In genomic region chr5:125251885-125252615, GRCm38 (mm10) we compare ENCODE assay signal across 9 mouse cellular contexts.
DNase-seq lines count a peak whose midpoint lies in the region; ATAC-seq and TF ChIP-seq lines count a peak whose summit lies in the region.
"Had no signal": no experiment of that assay in that cellular context is flagged by ENCODE, and none has a peak within 500 bp of the region (broad histone marks: within the 10 kb centered on the region; RNA-seq: fewer than 3 reads in every experiment).

No protein-coding gene starts in this region.

- peak overlapping the region; percentile 20; the same call in 1 of the 2 replicates for H3K27ac ChIP-seq in hindbrain, embryonic 10.5 days
- no peak overlapping the region for H3K27ac ChIP-seq in hindbrain, embryonic 11.5 days (ENCODE audit: low read depth, low read length)
- H3K27ac ChIP-seq in spleen, adult 2 months (ENCODE audit: insufficient read depth, low read length) = peak overlapping the region; percentile 6
- peak overlapping the region; percentile 16; the same call in 1 of the 2 replicates for H3K27ac ChIP-seq in hindbrain, embryonic 15.5 days (replicated peaks)
- H3K27ac ChIP-seq in stomach, embryonic 16.5 days (ENCODE audit: low read length) = peak overlapping the region; percentile 72
- H3K27ac ChIP-seq: embryonic facial prominence, embryonic 12.5 days had no signal

- H3K27me3 ChIP-seq in hindbrain, embryonic 10.5 days (ENCODE audit: insufficient read depth, poor library complexity, severe bottlenecking) = no peaks in the 10 kb centered on the region
- no peaks in the 10 kb centered on the region for H3K27me3 ChIP-seq in hindbrain, embryonic 11.5 days (ENCODE audit: control insufficient read depth, insufficient read depth, low read length)
- H3K27me3 ChIP-seq in spleen, adult 2 months (ENCODE audit: control insufficient read depth, insufficient read depth, low read length) = no peaks in the 10 kb centered on the region
- H3K27me3 ChIP-seq in hindbrain, embryonic 15.5 days = no peaks in the 10 kb centered on the region
- no peaks in the 10 kb centered on the region for H3K27me3 ChIP-seq in stomach, embryonic 16.5 days (ENCODE audit: control insufficient read depth, insufficient read depth, low read length)
- H3K27me3 ChIP-seq: embryonic facial prominence, embryonic 12.5 days had no signal

- intact Hi-C loops in left cerebral cortex, postnatal 4 days (cut with DNase I) = no loop called here

- no peaks in the 10 kb centered on the region for H3K36me3 ChIP-seq in hindbrain, embryonic 10.5 days
- H3K36me3 ChIP-seq in hindbrain, embryonic 11.5 days (ENCODE audit: control insufficient read depth, insufficient read depth, low read length) = no peaks in the 10 kb centered on the region
- no peaks in the 10 kb centered on the region for H3K36me3 ChIP-seq in spleen, adult 2 months (ENCODE audit: control insufficient read depth, insufficient read depth, low read length)
- no peaks in the 10 kb centered on the region for H3K36me3 ChIP-seq in hindbrain, embryonic 15.5 days
- no peaks in the 10 kb centered on the region for H3K36me3 ChIP-seq in stomach, embryonic 16.5 days (ENCODE audit: control insufficient read depth, insufficient read depth, low read length)
- H3K36me3 ChIP-seq: embryonic facial prominence, embryonic 12.5 days had no signal

- H3K4me2 ChIP-seq in hindbrain, embryonic 11.5 days (replicated peaks; ENCODE audit: low read depth, low read length) = no peak overlapping the region
- no peak overlapping the region for H3K4me2 ChIP-seq in hindbrain, embryonic 15.5 days
- no peak overlapping the region for H3K4me2 ChIP-seq in stomach, embryonic 16.5 days (ENCODE audit: low read depth, low read length)
- H3K4me2 ChIP-seq: embryonic facial prominence, embryonic 12.5 days had no signal

- ATAC-seq in hindbrain, embryonic 11.5 days (ENCODE audit: low FRiP score) = no peak
- ATAC-seq in hindbrain, embryonic 15.5 days (ENCODE audit: low FRiP score, low read depth) = no peak
- no peak for ATAC-seq in stomach, embryonic 16.5 days (ENCODE audit: insufficient read depth, low FRiP score)

- H3K4me3 ChIP-seq in hindbrain, embryonic 10.5 days = no peak overlapping the region
- H3K4me3 ChIP-seq in hindbrain, embryonic 11.5 days (ENCODE audit: low read depth, low read length) = no peak overlapping the region
- no peak overlapping the region for H3K4me3 ChIP-seq in spleen, adult 2 months (ENCODE audit: extremely low read depth, insufficient read depth, insufficient read length)
- H3K4me3 ChIP-seq in hindbrain, embryonic 15.5 days = no peak overlapping the region
- no peak overlapping the region for H3K4me3 ChIP-seq in stomach, embryonic 16.5 days (replicated peaks; ENCODE audit: low read length)
- H3K4me3 ChIP-seq: embryonic facial prominence, embryonic 12.5 days had no signal

- no peak overlapping the region for H3K9ac ChIP-seq in hindbrain, embryonic 11.5 days (ENCODE audit: low read depth, low read length)
- H3K9ac ChIP-seq in hindbrain, embryonic 15.5 days = no peak overlapping the region
- no peak overlapping the region for H3K9ac ChIP-seq in stomach, embryonic 16.5 days (ENCODE audit: low read length)
- H3K9ac ChIP-seq: embryonic facial prominence, embryonic 12.5 days had no signal

- TF ChIP-seq CTCF in spleen, adult 2 months (IDR thresholded peaks at IDR 0.05; ENCODE audit: extremely low read depth, insufficient read depth, insufficient read length, insufficient replicate concordance) = no peak

- TF ChIP-seq POLR2A in spleen, adult 2 months (IDR thresholded peaks at IDR 0.05; ENCODE audit: low read depth, low read length) = no peak

- peaks cover 23% of the 10 kb centered on the region for H3K4me1 ChIP-seq in hindbrain, embryonic 10.5 days (replicated peaks)
- H3K4me1 ChIP-seq in hindbrain, embryonic 11.5 days (replicated peaks; ENCODE audit: control insufficient read depth, insufficient read depth, low read length) = 0 out of 2 replicates have a peak, but pooled peaks cover 2% of the 10 kb centered on the region
- H3K4me1 ChIP-seq in spleen, adult 2 months (ENCODE audit: control insufficient read depth, insufficient read depth, insufficient read length) = no peaks in the 10 kb centered on the region
- H3K4me1 ChIP-seq in hindbrain, embryonic 15.5 days (replicated peaks) = 0 out of 2 replicates have a peak, but pooled peaks cover 4% of the 10 kb centered on the region
- H3K4me1 ChIP-seq in stomach, embryonic 16.5 days (ENCODE audit: control insufficient read depth, insufficient read depth, low read length) = 0 out of 2 replicates have a peak, but pooled peaks cover 3% of the 10 kb centered on the region

- DNase-seq in hindbrain, embryonic 10.5 days (ENCODE audit: low spot score) = no peak
- no peak for DNase-seq in hindbrain, embryonic 11.5 days (ENCODE audit: low spot score)
- no peak for DNase-seq in spleen, adult 2 months (ENCODE audit: low read depth in 1 of 2, low spot score in 2 of 2)
- DNase-seq in spleen, adult 18-20 months = no peak
- DNase-seq in natural killer cell, adult 2 months (ENCODE audit: low spot score in 2 of 2) = no peak
- no peak for DNase-seq in left cerebral cortex, postnatal 4 days

- H3K9me3 ChIP-seq in hindbrain, embryonic 10.5 days = 0 out of 2 replicates have a peak, but pooled peaks cover 6% of the 10 kb centered on the region
- no peaks in the 10 kb centered on the region for H3K9me3 ChIP-seq in hindbrain, embryonic 11.5 days (ENCODE audit: control insufficient read depth, low read length)
- no peaks in the 10 kb centered on the region for H3K9me3 ChIP-seq in hindbrain, embryonic 15.5 days
- H3K9me3 ChIP-seq in stomach, embryonic 16.5 days (replicated peaks; ENCODE audit: control insufficient read depth, low read length) = no peaks in the 10 kb centered on the region
- H3K9me3 ChIP-seq: embryonic facial prominence, embryonic 12.5 days had no signal

- 56% methylated on average over 15 of the region's 15 CpGs for WGBS in hindbrain, embryonic 10.5 days
- 60% methylated on average over 15 of the region's 15 CpGs for WGBS in hindbrain, embryonic 11.5 days
- WGBS in spleen, adult 2 months = 61% methylated on average over 15 of the region's 15 CpGs
- WGBS in hindbrain, embryonic 15.5 days = 56% methylated on average over 15 of the region's 15 CpGs
- WGBS in stomach, embryonic 16.5 days = 49% methylated on average over 15 of the region's 15 CpGs
